Mouse (Mus musculus): ENCODE measurements around the gene Pkd1. TPM values are rescaled to one million over a fixed set of nuclear protein-coding genes. Genes with fewer than 3 reads are reported as not detected.

Gene Pkd1
- polyA plus RNA-seq, 1 experiment from 2014 or later: 31.6 TPM

GRCm38 (mm10) chr17:24639571-24639988 is 89.9 kb downstream of the Pkd1 start:
- no peak overlapping the region for H3K4me3 ChIP-seq (ENCODE audit: low read length)
- H3K9me3 ChIP-seq (ENCODE audit: control insufficient read depth, low read length): no peaks in the 10 kb centered on the region
- peak; percentile 36 for ATAC-seq (ENCODE audit: low FRiP score, low TSS enrichment)
- no peak overlapping the region for H3K9ac ChIP-seq (ENCODE audit: low read depth, low read length)
- no peaks in the 10 kb centered on the region for H3K27me3 ChIP-seq (ENCODE audit: control insufficient read depth, insufficient read depth, low read length)
- H3K36me3 ChIP-seq (ENCODE audit: control insufficient read depth, insufficient read depth, low read length): peaks cover 22% of the 10 kb centered on the region
- peak overlapping the region; percentile 87 for H3K27ac ChIP-seq (ENCODE audit: low read depth, low read length)
- peaks cover 28% of the 10 kb centered on the region for H3K4me1 ChIP-seq (ENCODE audit: control insufficient read depth, insufficient read depth, low read length)
- no peak overlapping the region for H3K4me2 ChIP-seq (replicated peaks; ENCODE audit: low read depth, low read length)
- WGBS: 50% methylated on average over 5 of the region's 5 CpGs

GRCm38 (mm10) chr17:24640119-24640518 is 90.5 kb downstream of the Pkd1 start:
- H3K4me1 ChIP-seq (ENCODE audit: control insufficient read depth, insufficient read depth, low read length): peaks cover 33% of the 10 kb centered on the region
- H3K27me3 ChIP-seq (ENCODE audit: control insufficient read depth, insufficient read depth, low read length): no peaks in the 10 kb centered on the region
- H3K27ac ChIP-seq (ENCODE audit: low read depth, low read length): peak overlapping the region; percentile 87
- peaks cover 19% of the 10 kb centered on the region for H3K36me3 ChIP-seq (ENCODE audit: control insufficient read depth, insufficient read depth, low read length)
- no peak overlapping the region for H3K4me3 ChIP-seq (ENCODE audit: low read length)
- WGBS: 89% methylated on average over 7 of the region's 7 CpGs
- no peak for ATAC-seq (ENCODE audit: low FRiP score, low TSS enrichment)
- no peak overlapping the region for H3K9ac ChIP-seq (ENCODE audit: low read depth, low read length)
- H3K9me3 ChIP-seq (ENCODE audit: control insufficient read depth, low read length): no peaks in the 10 kb centered on the region
- no peak overlapping the region for H3K4me2 ChIP-seq (replicated peaks; ENCODE audit: low read depth, low read length)

GRCm38 (mm10) chr17:24640581-24640980 is 90.9 kb downstream of the Pkd1 start:
- no peak overlapping the region for H3K4me3 ChIP-seq (ENCODE audit: low read length)
- WGBS: 93% methylated on average over 15 of the region's 15 CpGs
- H3K9ac ChIP-seq (ENCODE audit: low read depth, low read length): no peak overlapping the region; the same call in 1 of the 2 replicates
- H3K27ac ChIP-seq (ENCODE audit: low read depth, low read length): peak overlapping the region; percentile 87; the same call in 1 of the 2 replicates
- no peaks in the 10 kb centered on the region for H3K9me3 ChIP-seq (ENCODE audit: control insufficient read depth, low read length)
- H3K4me2 ChIP-seq (replicated peaks; ENCODE audit: low read depth, low read length): no peak overlapping the region
- ATAC-seq (ENCODE audit: low FRiP score, low TSS enrichment): no peak
- peaks cover 37% of the 10 kb centered on the region for H3K4me1 ChIP-seq (ENCODE audit: control insufficient read depth, insufficient read depth, low read length)
- H3K36me3 ChIP-seq (ENCODE audit: control insufficient read depth, insufficient read depth, low read length): peaks cover 19% of the 10 kb centered on the region
- H3K27me3 ChIP-seq (ENCODE audit: control insufficient read depth, insufficient read depth, low read length): no peaks in the 10 kb centered on the region

- H3K4me3 ChIP-seq (ENCODE audit: low read length): no peak overlapping the region
- no peaks in the 10 kb centered on the region for H3K27me3 ChIP-seq (ENCODE audit: control insufficient read depth, insufficient read depth, low read length)
- H3K36me3 ChIP-seq (ENCODE audit: control insufficient read depth, insufficient read depth, low read length): peaks cover 19% of the 10 kb centered on the region
- H3K4me2 ChIP-seq (replicated peaks; ENCODE audit: low read depth, low read length): no peak overlapping the region
- H3K9me3 ChIP-seq (ENCODE audit: control insufficient read depth, low read length): no peaks in the 10 kb centered on the region
- no peak overlapping the region for H3K9ac ChIP-seq (ENCODE audit: low read depth, low read length)
- no peak for ATAC-seq (ENCODE audit: low FRiP score, low TSS enrichment)
- H3K4me1 ChIP-seq (ENCODE audit: control insufficient read depth, insufficient read depth, low read length): peaks cover 37% of the 10 kb centered on the region
- WGBS: 90% methylated on average over 14 of the region's 14 CpGs
- H3K27ac ChIP-seq (ENCODE audit: low read depth, low read length): no peak overlapping the region
Observed at GRCm38 (mm10) chr17:24641944-24642343, 92.3 kb downstream of the Pkd1 start.

- no peaks in the 10 kb centered on the region for H3K9me3 ChIP-seq (ENCODE audit: control insufficient read depth, low read length)
- no peak overlapping the region for H3K4me3 ChIP-seq (ENCODE audit: low read length)
- H3K36me3 ChIP-seq (ENCODE audit: control insufficient read depth, insufficient read depth, low read length): peaks cover 19% of the 10 kb centered on the region
- no peak for ATAC-seq (ENCODE audit: low FRiP score, low TSS enrichment)
- no peak overlapping the region for H3K9ac ChIP-seq (ENCODE audit: low read depth, low read length)
- H3K27ac ChIP-seq (ENCODE audit: low read depth, low read length): no peak overlapping the region
- peaks cover 41% of the 10 kb centered on the region for H3K4me1 ChIP-seq (ENCODE audit: control insufficient read depth, insufficient read depth, low read length)
- no peak overlapping the region for H3K4me2 ChIP-seq (replicated peaks; ENCODE audit: low read depth, low read length)
- WGBS: 59% methylated on average over 6 of the region's 6 CpGs
- H3K27me3 ChIP-seq (ENCODE audit: control insufficient read depth, insufficient read depth, low read length): no peaks in the 10 kb centered on the region
Observed at GRCm38 (mm10) chr17:24642791-24643343, 93.2 kb downstream of the Pkd1 start.

- Histone ChIP-seq H3K4me2 (replicated peaks; ENCODE audit: low read depth, low read length) (peak overlapping the region; percentile 22), H3K4me3 (ENCODE audit: low read length) (peak overlapping the region; percentile 12; the same call in 1 of the 2 replicates), H3K9me3 (ENCODE audit: control insufficient read depth, low read length) (no peaks in the 10 kb centered on the region), H3K36me3 (ENCODE audit: control insufficient read depth, insufficient read depth, low read length) (peaks cover 15% of the 10 kb centered on the region), H3K9ac (ENCODE audit: low read depth, low read length) (peak overlapping the region; percentile 28; the same call in 1 of the 2 replicates), H3K4me1 (ENCODE audit: control insufficient read depth, insufficient read depth, low read length) (peaks cover 47% of the 10 kb centered on the region), H3K27me3 (ENCODE audit: control insufficient read depth, insufficient read depth, low read length) (no peaks in the 10 kb centered on the region), H3K27ac (ENCODE audit: low read depth, low read length) (peak overlapping the region; percentile 76)
- no peak for ATAC-seq (ENCODE audit: low FRiP score, low TSS enrichment)
- WGBS: 36% methylated on average over 7 of the region's 7 CpGs
Observed at GRCm38 (mm10) chr17:24644030-24644715, 94.5 kb downstream of the Pkd1 start.

GRCm38 (mm10) chr17:24644875-24645721 is 95.5 kb downstream of the Pkd1 start:
- Histone ChIP-seq H3K27ac (ENCODE audit: low read depth, low read length) (peak overlapping the region; percentile 76), H3K4me2 (replicated peaks; ENCODE audit: low read depth, low read length) (peak overlapping the region; percentile 22; the same call in 1 of the 2 replicates)

GRCm38 (mm10) chr17:24645916-24646315 is 96.3 kb downstream of the Pkd1 start:
- Histone ChIP-seq H3K4me3 (ENCODE audit: low read length) (no peak overlapping the region), H3K9me3 (ENCODE audit: control insufficient read depth, low read length) (no peaks in the 10 kb centered on the region), H3K27me3 (ENCODE audit: control insufficient read depth, insufficient read depth, low read length) (no peaks in the 10 kb centered on the region), H3K4me2 (replicated peaks; ENCODE audit: low read depth, low read length) (no peak overlapping the region), H3K4me1 (ENCODE audit: control insufficient read depth, insufficient read depth, low read length) (peaks cover 46% of the 10 kb centered on the region), H3K36me3 (ENCODE audit: control insufficient read depth, insufficient read depth, low read length) (peaks cover 7% of the 10 kb centered on the region), H3K9ac (ENCODE audit: low read depth, low read length) (no peak overlapping the region), H3K27ac (ENCODE audit: low read depth, low read length) (no peak overlapping the region; the same call in 1 of the 2 replicates)
- WGBS: 86% methylated on average over 3 of the region's 3 CpGs
- no peak for ATAC-seq (ENCODE audit: low FRiP score, low TSS enrichment)

More at GRCm38 (mm10) chr17:24644875-24645721, 95.5 kb downstream of the Pkd1 start:
- H3K9ac ChIP-seq (ENCODE audit: low read depth, low read length): no peak overlapping the region; the same call in 1 of the 2 replicates
- no peak overlapping the region; the same call in 1 of the 2 replicates for H3K4me3 ChIP-seq (ENCODE audit: low read length)
- WGBS: 71% methylated on average over 9 of the region's 9 CpGs
- no peaks in the 10 kb centered on the region for H3K27me3 ChIP-seq (ENCODE audit: control insufficient read depth, insufficient read depth, low read length)
- peaks cover 43% of the 10 kb centered on the region for H3K4me1 ChIP-seq (ENCODE audit: control insufficient read depth, insufficient read depth, low read length)
- no peaks in the 10 kb centered on the region for H3K9me3 ChIP-seq (ENCODE audit: control insufficient read depth, low read length)
- H3K36me3 ChIP-seq (ENCODE audit: control insufficient read depth, insufficient read depth, low read length): peaks cover 15% of the 10 kb centered on the region
- 0 out of 2 replicates have a peak, but pooled peaks have one; percentile 5 for ATAC-seq (ENCODE audit: low FRiP score, low TSS enrichment)

All from kidney, embryonic 14.5 days (tissue).